In genomic region chr1:45448856-45449255, GRCm38 (mm10) we compare ENCODE assay signal across 22 mouse cellular contexts. TPM values are rescaled to one million over a fixed set of nuclear protein-coding genes. Genes with fewer than 3 reads are reported as not detected.
A peak's percentile ranks its signal among the peaks of the same experiment; 100 is the strongest.
DNase-seq lines count a peak whose midpoint lies in the region; ATAC-seq and TF ChIP-seq lines count a peak whose summit lies in the region.
"Had no signal": no experiment of that assay in that cellular context is flagged by ENCODE, and none has a peak within 500 bp of the region (broad histone marks: within the 10 kb centered on the region; RNA-seq: fewer than 3 reads in every experiment).

No protein-coding gene starts in this region.

- WGBS in kidney, postnatal 0 days: 85% methylated on average over 1 of the region's 1 CpGs
- WGBS in lung, embryonic 14.5 days: 68% methylated on average over 1 of the region's 1 CpGs
- WGBS in forebrain, embryonic 14.5 days: 86% methylated on average over 1 of the region's 1 CpGs

- no peaks in the 10 kb centered on the region for H3K36me3 ChIP-seq in kidney, postnatal 0 days (ENCODE audit: insufficient read depth, low read length)
- H3K36me3 ChIP-seq in lung, embryonic 14.5 days (ENCODE audit: insufficient read depth): no peaks in the 10 kb centered on the region
- no peaks in the 10 kb centered on the region for H3K36me3 ChIP-seq in forebrain, embryonic 14.5 days (ENCODE audit: control insufficient read depth, insufficient read depth, low read length)
- H3K36me3 ChIP-seq: embryonic facial prominence, embryonic 12.5 days; G1E; hindbrain, embryonic 12.5 days had no signal

- DNase-seq in kidney, postnatal 0 days (ENCODE audit: low spot score): peak; percentile 16
- no peak for DNase-seq in kidney, adult 11 months
- DNase-seq in lung, embryonic 14.5 days: peak; percentile 20
- DNase-seq in lung, postnatal 10 days: no peak
- DNase-seq in 3T3-L1 (ENCODE audit: low read depth, low spot score) (peak; percentile 56), NIH3T3 (ENCODE audit: low read depth) (peak; percentile 55)
- no peak for DNase-seq in forebrain, embryonic 14.5 days (ENCODE audit: low spot score)
- no peak for DNase-seq in right cerebral cortex, adult 18-20 months
- DNase-seq: adrenal gland, postnatal 14 days; B cell, adult 2 months; cerebellum, adult 11-12 months; cerebellum, adult 9-10 months; cerebellum, postnatal 25 days; gastrocnemius, postnatal 36 days; heart, postnatal 4 days had no signal

- no peak overlapping the region for H3K9ac ChIP-seq in kidney, postnatal 0 days (ENCODE audit: low read depth, low read length)
- H3K9ac ChIP-seq in lung, embryonic 14.5 days: no peak overlapping the region
- H3K9ac ChIP-seq in forebrain, embryonic 14.5 days (ENCODE audit: low read length): no peak overlapping the region
- H3K9ac ChIP-seq: embryonic facial prominence, embryonic 12.5 days; forebrain, embryonic 13.5 days; heart, embryonic 13.5 days; hindbrain, embryonic 12.5 days had no signal

- TF ChIP-seq CTCF in kidney, postnatal 0 days (IDR thresholded peaks at IDR 0.05; ENCODE audit: low read depth): peak; percentile 12; the same call in 1 of the 2 replicates
- TF ChIP-seq CTCF in lung, embryonic 14.5 days (IDR thresholded peaks at IDR 0.05; ENCODE audit: low read depth): no peak

- no peak overlapping the region for H3K27ac ChIP-seq in kidney, postnatal 0 days
- no peak overlapping the region for H3K27ac ChIP-seq in lung, embryonic 14.5 days (ENCODE audit: low read depth)
- no peak overlapping the region for H3K27ac ChIP-seq in forebrain, embryonic 14.5 days (ENCODE audit: low read depth, low read length)
- H3K27ac ChIP-seq: embryonic facial prominence, embryonic 12.5 days; forebrain, embryonic 13.5 days; heart, embryonic 13.5 days; hindbrain, embryonic 12.5 days had no signal

- H3K9me3 ChIP-seq in kidney, postnatal 0 days (replicated peaks; ENCODE audit: low read length): no peaks in the 10 kb centered on the region
- H3K9me3 ChIP-seq in lung, embryonic 14.5 days (ENCODE audit: low read depth, low read length): no peaks in the 10 kb centered on the region
- H3K9me3 ChIP-seq in forebrain, embryonic 14.5 days (replicated peaks; ENCODE audit: control insufficient read depth, low read length): no peaks in the 10 kb centered on the region
- H3K9me3 ChIP-seq: embryonic facial prominence, embryonic 12.5 days; forebrain, embryonic 13.5 days; G1E; heart, embryonic 13.5 days; hindbrain, embryonic 12.5 days had no signal

- H3K4me3 ChIP-seq in kidney, postnatal 0 days (replicated peaks; ENCODE audit: low read depth, low read length): no peak overlapping the region
- H3K4me3 ChIP-seq in lung, embryonic 14.5 days (ENCODE audit: low read depth, low read length): no peak overlapping the region
- no peak overlapping the region for H3K4me3 ChIP-seq in forebrain, embryonic 14.5 days (ENCODE audit: low read depth, low read length)
- H3K4me3 ChIP-seq: embryonic facial prominence, embryonic 12.5 days; forebrain, embryonic 13.5 days; heart, embryonic 13.5 days; hindbrain, embryonic 12.5 days had no signal

- no peaks in the 10 kb centered on the region for H3K4me1 ChIP-seq in kidney, postnatal 0 days (replicated peaks; ENCODE audit: insufficient read depth, low read length)
- H3K4me1 ChIP-seq in lung, embryonic 14.5 days (ENCODE audit: insufficient read depth): no peaks in the 10 kb centered on the region
- no peaks in the 10 kb centered on the region for H3K4me1 ChIP-seq in forebrain, embryonic 14.5 days (ENCODE audit: control insufficient read depth, insufficient read depth, low read length)
- H3K4me1 ChIP-seq: embryonic facial prominence, embryonic 12.5 days; forebrain, embryonic 13.5 days; heart, embryonic 13.5 days; hindbrain, embryonic 12.5 days had no signal

- no peak for ATAC-seq in kidney, postnatal 0 days (replicated peaks; ENCODE audit: low FRiP score, low read depth)
- no peak for ATAC-seq in lung, embryonic 14.5 days (ENCODE audit: insufficient read depth)
- no peak for ATAC-seq in forebrain, embryonic 14.5 days
- ATAC-seq: CD4-positive, CD25-positive, alpha-beta regulatory T cell, adult 4 months; forebrain, embryonic 13.5 days; hindbrain, embryonic 16.5 days had no signal

- no peaks in the 10 kb centered on the region for H3K27me3 ChIP-seq in kidney, postnatal 0 days (ENCODE audit: insufficient read depth, low read length)
- no peaks in the 10 kb centered on the region for H3K27me3 ChIP-seq in lung, embryonic 14.5 days (ENCODE audit: insufficient read depth, low read length)
- H3K27me3 ChIP-seq in forebrain, embryonic 14.5 days (replicated peaks; ENCODE audit: control insufficient read depth, insufficient read depth, low read length): no peaks in the 10 kb centered on the region
- H3K27me3 ChIP-seq: embryonic facial prominence, embryonic 12.5 days; forebrain, embryonic 13.5 days; heart, embryonic 13.5 days; hindbrain, embryonic 12.5 days had no signal

- no peak overlapping the region for H3K4me2 ChIP-seq in kidney, postnatal 0 days (ENCODE audit: low read length)
- H3K4me2 ChIP-seq in lung, embryonic 14.5 days: no peak overlapping the region
- H3K4me2 ChIP-seq in forebrain, embryonic 14.5 days (ENCODE audit: low read length): no peak overlapping the region
- H3K4me2 ChIP-seq: embryonic facial prominence, embryonic 12.5 days; forebrain, embryonic 13.5 days; heart, embryonic 13.5 days; hindbrain, embryonic 12.5 days had no signal

RNA-seq across cellular contexts. Expression of gene Col5a2, which starts 54.2 kb away (rescaled TPM):
- 26.4 and 28.3 TPM in 2 replicates for polyA plus RNA-seq in kidney, postnatal 0 days (2015; fragmentation: Nextera tagmentation; extraction: Ambion mirVana)
- polyA plus RNA-seq in lung, embryonic 14.5 days (2014; fragmentation: Nextera tagmentation; extraction: Ambion mirVana): 87.0 and 89.5 TPM in 2 replicates
- polyA plus RNA-seq in forebrain, embryonic 14.5 days (2014; fragmentation: Nextera tagmentation; extraction: Ambion mirVana): 7.5 and 9.4 TPM in 2 replicates
- polyA plus RNA-seq: CD4-positive, CD25-positive, alpha-beta regulatory T cell, adult 4 months; G1E had no signal

Comparison
In these comparisons a context has a peak if more than half of its experiments do, and no peak if none do; other contexts are left out.
1. DNase-seq: peak in kidney, postnatal 0 days (single experiment), lung, embryonic 14.5 days (single experiment), 3T3-L1 (single experiment) and NIH3T3 (single experiment); none in kidney, adult 11 months (single experiment), lung, postnatal 10 days (single experiment), forebrain, embryonic 14.5 days (single experiment) and right cerebral cortex, adult 18-20 months (single experiment).